Mouse (Mus musculus) kidney, adult 2 months (tissue): ENCODE measurements around the gene Gm37240.

ENCODE experiments used
- CTCF ChIP-seq: fragments of 200-500 bp; conservative IDR thresholded peaks from 2 replicates; pipeline ENCODE4 v1.5.1; 2011; ENCODE audit warnings: low read depth, mild to moderate bottlenecking, control low read depth, low read length, moderate library complexity, mixed read lengths; ENCODE audit not compliant: insufficient read depth, insufficient read length
- POLR2A ChIP-seq: fragments of 200-500 bp; IDR thresholded peaks from one replicate; pipeline ENCODE4 v1.6.1; 2011; ENCODE audit warnings: low read depth, low read length, control low read depth

DNA sequence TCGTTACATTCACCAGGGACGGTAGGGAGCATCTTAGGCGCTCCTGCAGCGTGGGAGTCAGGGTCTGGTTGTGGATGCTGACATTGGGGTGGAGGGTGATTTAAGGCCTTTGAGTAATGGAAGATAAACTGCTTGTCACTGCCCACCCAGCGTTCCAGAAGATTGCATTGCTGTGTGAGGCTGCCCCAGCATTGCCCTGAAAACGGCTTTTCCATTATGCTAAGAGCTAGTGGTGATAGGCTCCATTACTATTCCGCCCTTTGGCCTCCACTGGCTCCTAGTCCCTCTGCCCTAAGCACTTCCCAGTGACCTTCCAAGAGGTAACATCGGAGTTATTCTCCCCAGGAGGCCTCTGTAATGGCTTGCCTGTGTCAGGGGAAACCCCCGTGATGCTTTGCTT lies 683.7 kb downstream of the Gm37240 start:
- TF ChIP-seq CTCF (no peak), POLR2A (no peak)
